8 mouse cellular contexts compared by ENCODE assay signal in genomic region chr9:35574416-35574815, GRCm38 (mm10). TPM values are rescaled to one million over a fixed set of nuclear protein-coding genes. Genes with fewer than 3 reads are reported as not detected.
DNase-seq lines count a peak whose midpoint lies in the region; ATAC-seq and TF ChIP-seq lines count a peak whose summit lies in the region.

No protein-coding gene starts in this region.

- intact Hi-C loops in heart, postnatal 10 days (cut with DNase I) = no loop called here

- no peak for ATAC-seq in heart, embryonic 15.5 days (replicated peaks; ENCODE audit: insufficient number of reproducible peaks, insufficient read depth, low FRiP score, low read depth)
- no peak for ATAC-seq in hindbrain, embryonic 14.5 days (ENCODE audit: low FRiP score)
- ATAC-seq in midbrain, postnatal 0 days (ENCODE audit: low FRiP score) = no peak

- H3K4me2 ChIP-seq in heart, embryonic 15.5 days = peak overlapping the region; percentile 70
- H3K4me2 ChIP-seq in hindbrain, embryonic 14.5 days (replicated peaks) = peak overlapping the region; percentile 60
- H3K4me2 ChIP-seq in midbrain, postnatal 0 days (ENCODE audit: low read depth, low read length, poor library complexity, severe bottlenecking) = peak overlapping the region; percentile 66

- no peak overlapping the region for H3K27ac ChIP-seq in heart, embryonic 15.5 days
- H3K27ac ChIP-seq in hindbrain, embryonic 14.5 days = no peak overlapping the region
- H3K27ac ChIP-seq in midbrain, postnatal 0 days (ENCODE audit: low read depth, low read length) = no peak overlapping the region

- H3K36me3 ChIP-seq in heart, embryonic 15.5 days = no peaks in the 10 kb centered on the region
- H3K36me3 ChIP-seq in hindbrain, embryonic 14.5 days (replicated peaks; ENCODE audit: control insufficient read depth, insufficient read depth) = no peaks in the 10 kb centered on the region
- no peaks in the 10 kb centered on the region for H3K36me3 ChIP-seq in midbrain, postnatal 0 days (ENCODE audit: insufficient read depth, low read length)

- no peak for DNase-seq in heart, postnatal 10 days
- DNase-seq in embryo, embryonic 11 days = peak; percentile 39
- DNase-seq in hindbrain, embryonic 14.5 days (ENCODE audit: low spot score) = no peak
- no peak for DNase-seq in midbrain, postnatal 0 days (ENCODE audit: low spot score)
- no peak for DNase-seq in thymus, adult 18-20 months
- DNase-seq in frontal cortex, postnatal 14 days (ENCODE audit: low spot score in 2 of 2) = no peak
- no peak for DNase-seq in right cerebral cortex, adult 18-20 months

- H3K4me1 ChIP-seq in heart, embryonic 15.5 days (replicated peaks) = peaks cover 8% of the 10 kb centered on the region
- H3K4me1 ChIP-seq in hindbrain, embryonic 14.5 days (replicated peaks; ENCODE audit: control insufficient read depth, insufficient read depth, low read length) = peaks cover 4% of the 10 kb centered on the region; the same call in 1 of the 2 replicates
- no peaks in the 10 kb centered on the region for H3K4me1 ChIP-seq in midbrain, postnatal 0 days (ENCODE audit: insufficient read depth, low read length)

- 5% methylated on average over 32 of the region's 32 CpGs for WGBS in heart, embryonic 15.5 days
- 5% methylated on average over 32 of the region's 32 CpGs for WGBS in hindbrain, embryonic 14.5 days
- WGBS in midbrain, postnatal 0 days = 4% methylated on average over 32 of the region's 32 CpGs

- H3K4me3 ChIP-seq in heart, embryonic 15.5 days = peak overlapping the region; percentile 43
- H3K4me3 ChIP-seq in hindbrain, embryonic 14.5 days (replicated peaks; ENCODE audit: low read length) = peak overlapping the region; percentile 30
- peak overlapping the region; percentile 37 for H3K4me3 ChIP-seq in midbrain, postnatal 0 days (ENCODE audit: low read depth, low read length)

- no peaks in the 10 kb centered on the region for H3K9me3 ChIP-seq in heart, embryonic 15.5 days (replicated peaks)
- H3K9me3 ChIP-seq in hindbrain, embryonic 14.5 days (ENCODE audit: control insufficient read depth, low read length) = no peaks in the 10 kb centered on the region
- H3K9me3 ChIP-seq in midbrain, postnatal 0 days (ENCODE audit: low read length) = no peaks in the 10 kb centered on the region

- no peak overlapping the region; the same call in 1 of the 2 replicates for H3K9ac ChIP-seq in heart, embryonic 15.5 days
- H3K9ac ChIP-seq in hindbrain, embryonic 14.5 days = peak overlapping the region; percentile 51
- 0 out of 2 replicates have a peak overlapping the region, but pooled peaks have one; percentile 48 for H3K9ac ChIP-seq in midbrain, postnatal 0 days (replicated peaks; ENCODE audit: low read length, poor library complexity, severe bottlenecking)

- no peak for TF ChIP-seq CTCF in midbrain, postnatal 0 days (IDR thresholded peaks at IDR 0.05)

- H3K27me3 ChIP-seq in heart, embryonic 15.5 days = peaks cover 15% of the 10 kb centered on the region
- H3K27me3 ChIP-seq in hindbrain, embryonic 14.5 days (ENCODE audit: control insufficient read depth, insufficient read depth, low read length) = peaks cover 10% of the 10 kb centered on the region; the same call in 1 of the 2 replicates
- peaks cover 4% of the 10 kb centered on the region; the same call in 1 of the 2 replicates for H3K27me3 ChIP-seq in midbrain, postnatal 0 days (ENCODE audit: insufficient read depth, low read length)

RNA-seq across cellular contexts. Expression of gene Hyls1, which starts 4.2 kb away (rescaled TPM):
- polyA plus RNA-seq in heart, embryonic 15.5 days (2015; fragmentation: Nextera tagmentation; extraction: Ambion mirVana) = 13.6 and 15.3 TPM in 2 replicates
- 1 to 10 TPM; 3.5 to 4.5 TPM for total RNA-seq in heart, postnatal 10 days (2021)
- polyA plus RNA-seq in hindbrain, embryonic 14.5 days (2014; fragmentation: Nextera tagmentation; extraction: Ambion mirVana) = 14.4 and 18.2 TPM in 2 replicates
- 7.9 and 8.9 TPM in 2 replicates for total RNA-seq in midbrain, postnatal 0 days (2014; rRNA removed)
- polyA plus RNA-seq in midbrain, postnatal 0 days (2015; fragmentation: Nextera tagmentation; extraction: Ambion mirVana) = 9.2 and 10.7 TPM in 2 replicates

RNA-seq across cellular contexts. Expression of gene Pate2, which starts 4.3 kb away (rescaled TPM):
- polyA plus RNA-seq in heart, embryonic 15.5 days (2015; fragmentation: Nextera tagmentation; extraction: Ambion mirVana) = 0.23 and 0.39 TPM in 2 replicates
- under 1 TPM in 1 of 2 experiments, not detected in 1; 0.25 TPM for total RNA-seq in heart, postnatal 10 days (2021)
- 0.47 TPM in 2 replicates for polyA plus RNA-seq in hindbrain, embryonic 14.5 days (2014; fragmentation: Nextera tagmentation; extraction: Ambion mirVana)
- total RNA-seq in midbrain, postnatal 0 days (2014; rRNA removed) = 0.14 and 0.33 TPM in 2 replicates
- polyA plus RNA-seq in midbrain, postnatal 0 days (2015; fragmentation: Nextera tagmentation; extraction: Ambion mirVana) = 0.42 and 0.54 TPM in 2 replicates

RNA-seq across cellular contexts. Expression of gene Pus3, which starts 16.0 kb away (rescaled TPM):
- polyA plus RNA-seq in heart, embryonic 15.5 days (2015; fragmentation: Nextera tagmentation; extraction: Ambion mirVana) = 11.1 and 12.1 TPM in 2 replicates
- 1 to 10 TPM; 7.4 to 8.4 TPM for total RNA-seq in heart, postnatal 10 days (2021)
- 15.6 and 19.1 TPM in 2 replicates for polyA plus RNA-seq in hindbrain, embryonic 14.5 days (2014; fragmentation: Nextera tagmentation; extraction: Ambion mirVana)
- total RNA-seq in midbrain, postnatal 0 days (2014; rRNA removed) = 9.6 and 12.8 TPM in 2 replicates
- polyA plus RNA-seq in midbrain, postnatal 0 days (2015; fragmentation: Nextera tagmentation; extraction: Ambion mirVana) = 13.3 and 14.2 TPM in 2 replicates

RNA-seq across cellular contexts. Expression of gene Ddx25, which starts 16.1 kb away (rescaled TPM):
- 0.69 and 0.91 TPM in 2 replicates for polyA plus RNA-seq in heart, embryonic 15.5 days (2015; fragmentation: Nextera tagmentation; extraction: Ambion mirVana)
- under 1 TPM in 1 of 2 experiments, not detected in 1; 0.02 TPM for total RNA-seq in heart, postnatal 10 days (2021)
- polyA plus RNA-seq in hindbrain, embryonic 14.5 days (2014; fragmentation: Nextera tagmentation; extraction: Ambion mirVana) = 29.3 and 31.8 TPM in 2 replicates
- 24.1 and 28.6 TPM in 2 replicates for total RNA-seq in midbrain, postnatal 0 days (2014; rRNA removed)
- 28.5 and 28.7 TPM in 2 replicates for polyA plus RNA-seq in midbrain, postnatal 0 days (2015; fragmentation: Nextera tagmentation; extraction: Ambion mirVana)

RNA-seq across cellular contexts. Expression of gene Pate4, which starts 37.3 kb away (rescaled TPM):
- not detected in 2 replicates for polyA plus RNA-seq in heart, embryonic 15.5 days (2015; fragmentation: Nextera tagmentation; extraction: Ambion mirVana)
- not detected for total RNA-seq in heart, postnatal 10 days (2021)
- polyA plus RNA-seq in hindbrain, embryonic 14.5 days (2014; fragmentation: Nextera tagmentation; extraction: Ambion mirVana) = not detected in 2 replicates
- not detected in 2 replicates for total RNA-seq in midbrain, postnatal 0 days (2014; rRNA removed)
- not detected in 2 replicates for polyA plus RNA-seq in midbrain, postnatal 0 days (2015; fragmentation: Nextera tagmentation; extraction: Ambion mirVana)
